Mouse (Mus musculus) G1E (cell line): ENCODE results near the gene Nelfa. TPM values are rescaled to one million over a fixed set of nuclear protein-coding genes. Genes with fewer than 3 reads are reported as not detected.

Experiments
- ATAC-seq: 2 replicates; pipeline ENCODE4 v1.8.0; 2016; ENCODE audit warnings: mild to moderate bottlenecking; ENCODE audit not compliant: insufficient number of reproducible peaks, poor library complexity, low FRiP score, severe bottlenecking; ENCODE audit errors: extremely low read depth
- DNase-seq: peaks from one replicate; pipeline ENCODE4 v3.0.0; 2012; ENCODE audit warnings: low spot score
- H3K27me3 ChIP-seq: 2 replicates; pipeline ENCODE4 v1.6.1; 2012; ENCODE audit warnings: mild to moderate bottlenecking, low read length, inconsistent platforms; ENCODE audit not compliant: insufficient read depth
- H3K36me3 ChIP-seq: replicated peaks from 2 replicates; pipeline ENCODE3; 2012; ENCODE audit warnings: mild to moderate bottlenecking, inconsistent platforms
- H3K4me1 ChIP-seq: 2 replicates; pipeline ENCODE4 v1.6.1; 2012; ENCODE audit warnings: low read depth, low read length, inconsistent platforms, mixed read lengths; ENCODE audit not compliant: insufficient read depth
- H3K4me3 ChIP-seq: 2 replicates; pipeline ENCODE4 v1.5.1; 2012; ENCODE audit warnings: low read depth, mild to moderate bottlenecking, inconsistent platforms, low read length, moderate library complexity, mixed read lengths
- H3K9me3 ChIP-seq: replicated peaks from 2 replicates; pipeline ENCODE4 v1.6.1; 2012; ENCODE audit warnings: inconsistent platforms
- CTCF ChIP-seq: IDR thresholded peaks from 2 replicates; pipeline ENCODE4 v1.5.1; 2012; ENCODE audit warnings: low read depth, low read length, inconsistent platforms, mixed read lengths
- GATA1 ChIP-seq: IDR thresholded peaks from 2 replicates; pipeline ENCODE4 v1.6.1; 2012; ENCODE audit warnings: borderline replicate concordance, low read length, inconsistent platforms, mixed read lengths
- GATA2 ChIP-seq: IDR thresholded peaks from 2 replicates; pipeline ENCODE4 v1.6.1; 2012; ENCODE audit warnings: low read depth, low read length, inconsistent platforms, borderline replicate concordance
- POLR2AphosphoS5 ChIP-seq: IDR thresholded peaks from 2 replicates; pipeline ENCODE4 v1.6.1; 2012; ENCODE audit warnings: low read depth, low read length, inconsistent platforms; ENCODE audit not compliant: insufficient replicate concordance
- TAL1 ChIP-seq: conservative IDR thresholded peaks from 2 replicates; pipeline ENCODE4 v1.6.1; 2012; ENCODE audit warnings: low read depth, low read length, inconsistent platforms, mixed read lengths
- polyA plus RNA-seq: library from polyadenylated mRNA; stranded (reverse); fragments of >175 nt; gene quantifications from 2 replicates; pipeline ENCODE4 v1.2.3, GENCODE M21; 2012
- total RNA-seq, 2 experiments: library from RNA; stranded (forward) in 1 of 2; stranded (reverse) in 1 of 2; fragments of 200-1000 nt in 1 of 2; fragments of >200 nt in 1 of 2; fragmentation: Nextera tagmentation in 1 of 2; gene quantifications; 2 replicates each; pipeline ENCODE4 v1.2.3; 2014 to 2017

Gene Nelfa
- total and polyA plus RNA-seq, 3 experiments: 28.7 to 81.6 (median 46.7) TPM

DNA sequence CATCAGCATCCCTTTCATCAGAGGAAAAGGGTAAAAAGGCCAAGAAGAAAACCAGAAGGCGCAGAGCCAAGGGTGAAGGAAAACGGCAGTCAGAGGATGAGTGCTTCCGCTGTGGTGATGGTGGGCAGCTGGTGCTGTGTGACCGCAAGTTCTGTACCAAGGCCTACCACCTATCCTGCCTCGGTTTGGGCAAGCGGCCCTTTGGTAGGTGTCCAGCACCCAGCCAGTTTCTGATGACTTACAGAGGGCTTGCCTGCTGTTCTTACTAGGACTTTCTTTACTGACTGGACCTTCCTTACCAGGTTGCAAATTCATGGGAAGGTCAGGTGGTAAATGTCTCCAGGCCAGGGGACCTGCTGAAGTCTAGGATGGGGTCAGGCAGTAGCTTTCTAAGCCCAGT lies 42.8 kb downstream of the Nelfa start:
- H3K4me3 ChIP-seq: no peak overlapping the region
- TF ChIP-seq GATA2 (no peak), TAL1 (no peak), POLR2AphosphoS5 (no peak), GATA1 (no peak), CTCF (no peak)
- no peaks in the 10 kb centered on the region for H3K4me1 ChIP-seq
- H3K36me3 ChIP-seq: peaks cover 96% of the 10 kb centered on the region
- no peaks in the 10 kb centered on the region for H3K9me3 ChIP-seq
- no peaks in the 10 kb centered on the region for H3K27me3 ChIP-seq
- DNase-seq (no peak), ATAC-seq (no peak)

DNA sequence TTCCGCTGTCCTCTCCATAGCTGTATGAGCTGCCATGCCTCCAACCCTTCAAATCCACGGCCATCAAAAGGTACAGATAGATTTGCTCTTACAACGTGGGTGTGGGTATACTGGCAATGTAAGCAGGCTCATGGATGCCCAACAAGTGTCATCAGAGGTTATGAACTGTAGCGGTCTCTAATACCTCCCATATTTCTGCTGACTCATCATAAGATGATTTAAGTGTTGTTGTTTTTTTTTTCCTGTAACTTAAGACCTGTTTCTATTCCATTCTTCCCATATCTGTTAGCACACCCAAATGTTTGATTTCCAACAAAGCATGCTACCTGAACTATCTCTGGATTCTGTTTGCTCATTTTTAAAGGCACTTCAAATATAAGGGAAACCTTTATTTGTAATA lies 55.1 kb downstream of the Nelfa start:
- H3K27me3 ChIP-seq: no peaks in the 10 kb centered on the region
- no peaks in the 10 kb centered on the region for H3K9me3 ChIP-seq
- H3K4me1 ChIP-seq: no peaks in the 10 kb centered on the region
- DNase-seq (no peak), ATAC-seq (no peak)
- peaks cover 96% of the 10 kb centered on the region for H3K36me3 ChIP-seq
- no peak overlapping the region for H3K4me3 ChIP-seq
- TF ChIP-seq TAL1 (no peak), CTCF (no peak), POLR2AphosphoS5 (no peak), GATA1 (no peak), GATA2 (no peak)

DNA sequence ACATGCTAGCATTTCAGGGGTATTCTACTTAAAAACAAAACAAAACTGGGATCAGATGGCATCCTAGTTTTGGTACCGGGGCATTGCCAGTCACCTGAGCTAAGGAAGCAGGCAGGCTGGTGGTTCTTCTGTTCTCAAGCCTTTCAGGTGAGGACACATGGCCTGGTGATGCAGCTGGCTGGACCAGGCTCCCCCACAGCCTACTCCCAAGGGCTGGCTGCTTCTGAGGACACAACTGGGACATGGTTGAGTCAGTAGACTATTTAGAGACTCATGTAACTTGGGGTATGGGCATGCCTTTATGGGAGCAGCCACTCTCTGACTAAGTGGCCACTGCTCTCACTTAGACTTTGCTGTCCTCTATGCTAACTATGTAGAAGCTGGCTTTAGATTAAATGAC lies 60.7 kb downstream of the Nelfa start:
- no peaks in the 10 kb centered on the region for H3K9me3 ChIP-seq
- H3K4me3 ChIP-seq: no peak overlapping the region
- peaks cover 2% of the 10 kb centered on the region; the same call in 1 of the 2 replicates for H3K4me1 ChIP-seq
- DNase-seq (no peak), ATAC-seq (no peak)
- no peaks in the 10 kb centered on the region for H3K27me3 ChIP-seq
- H3K36me3 ChIP-seq: peaks cover 88% of the 10 kb centered on the region
- no peak for TF ChIP-seq CTCF
- no peak for TF ChIP-seq GATA2
- TF ChIP-seq TAL1: no peak
- TF ChIP-seq POLR2AphosphoS5: no peak
- TF ChIP-seq GATA1: no peak

DNA sequence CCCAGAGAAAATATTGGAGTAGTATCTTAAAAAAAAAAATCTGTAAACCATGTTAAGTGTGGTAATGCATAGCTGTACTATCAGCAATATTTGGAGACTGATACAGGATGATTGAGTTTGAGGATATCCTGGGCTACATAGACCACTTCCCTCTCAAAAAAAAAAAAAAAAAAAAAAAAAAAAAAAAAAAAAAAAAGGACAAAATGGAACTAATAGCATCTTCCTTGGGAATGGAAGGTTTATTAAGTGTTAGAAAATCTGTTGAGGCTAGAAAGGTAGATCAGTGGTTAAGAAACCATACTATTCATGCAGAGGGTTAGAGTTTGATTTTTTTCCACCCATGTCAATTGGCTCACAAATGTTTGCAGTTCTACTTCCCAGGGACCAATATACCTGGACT lies 78.5 kb downstream of the Nelfa start:
- Histone ChIP-seq H3K4me3 (no peak overlapping the region), H3K27me3 (no peaks in the 10 kb centered on the region), H3K4me1 (no peaks in the 10 kb centered on the region), H3K9me3 (no peaks in the 10 kb centered on the region), H3K36me3 (peaks cover 89% of the 10 kb centered on the region)
- no peak for ATAC-seq
- DNase-seq: no peak
- no peak for TF ChIP-seq POLR2AphosphoS5
- no peak for TF ChIP-seq GATA2
- no peak for TF ChIP-seq GATA1
- no peak for TF ChIP-seq CTCF
- TF ChIP-seq TAL1: no peak

DNA sequence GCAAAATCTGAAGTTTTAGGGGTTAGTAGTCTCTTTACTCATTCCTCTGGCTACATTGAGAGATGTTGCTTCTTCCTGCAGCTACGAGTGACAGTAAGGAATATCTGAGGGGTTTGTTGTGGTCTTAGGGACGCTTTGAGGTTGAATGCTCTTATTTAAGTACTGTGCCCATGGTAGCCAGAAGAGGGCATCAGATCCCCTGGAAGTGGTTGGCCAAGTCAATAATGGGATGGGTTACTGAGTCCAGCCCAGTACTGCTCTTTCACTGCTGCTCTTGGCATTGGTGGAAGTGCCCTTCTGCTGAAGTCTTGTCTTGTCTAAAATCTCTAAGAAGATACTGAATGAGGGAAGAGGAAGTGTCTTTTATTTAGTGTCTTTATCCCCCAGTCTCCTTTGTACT lies 82.2 kb downstream of the Nelfa start:
- ATAC-seq: no peak
- DNase-seq: no peak
- no peak overlapping the region for H3K4me3 ChIP-seq
- H3K36me3 ChIP-seq: peaks cover 77% of the 10 kb centered on the region
- TF ChIP-seq GATA1: no peak
- TF ChIP-seq CTCF: no peak
- no peak for TF ChIP-seq TAL1
- TF ChIP-seq GATA2: no peak
- TF ChIP-seq POLR2AphosphoS5: no peak
- no peaks in the 10 kb centered on the region for H3K9me3 ChIP-seq
- no peaks in the 10 kb centered on the region for H3K4me1 ChIP-seq
- H3K27me3 ChIP-seq: no peaks in the 10 kb centered on the region

DNA sequence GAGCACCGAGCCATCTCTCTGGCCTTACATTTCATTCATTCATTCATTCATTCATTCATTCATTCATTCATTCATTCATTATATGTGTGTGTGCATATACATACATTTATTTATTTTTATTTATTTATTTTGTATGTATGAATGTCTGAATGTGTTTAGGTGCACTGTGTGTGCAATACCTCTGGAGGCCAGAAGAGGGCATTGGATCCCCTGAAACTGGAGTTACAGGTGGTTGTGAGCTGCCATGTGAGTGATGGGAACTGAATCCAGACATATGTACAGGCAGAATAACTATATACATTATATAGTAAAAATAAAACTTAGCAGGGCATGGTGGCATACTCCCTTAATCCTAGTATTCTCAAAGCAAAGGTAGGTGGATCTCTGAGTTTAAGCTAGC lies 83.1 kb downstream of the Nelfa start:
- TF ChIP-seq GATA1 (no peak), CTCF (no peak), TAL1 (no peak), GATA2 (no peak), POLR2AphosphoS5 (no peak)
- DNase-seq (no peak), ATAC-seq (no peak)
- H3K36me3 ChIP-seq: peaks cover 75% of the 10 kb centered on the region
- no peaks in the 10 kb centered on the region for H3K27me3 ChIP-seq
- no peak overlapping the region for H3K4me3 ChIP-seq
- no peaks in the 10 kb centered on the region for H3K4me1 ChIP-seq
- no peaks in the 10 kb centered on the region for H3K9me3 ChIP-seq

DNA sequence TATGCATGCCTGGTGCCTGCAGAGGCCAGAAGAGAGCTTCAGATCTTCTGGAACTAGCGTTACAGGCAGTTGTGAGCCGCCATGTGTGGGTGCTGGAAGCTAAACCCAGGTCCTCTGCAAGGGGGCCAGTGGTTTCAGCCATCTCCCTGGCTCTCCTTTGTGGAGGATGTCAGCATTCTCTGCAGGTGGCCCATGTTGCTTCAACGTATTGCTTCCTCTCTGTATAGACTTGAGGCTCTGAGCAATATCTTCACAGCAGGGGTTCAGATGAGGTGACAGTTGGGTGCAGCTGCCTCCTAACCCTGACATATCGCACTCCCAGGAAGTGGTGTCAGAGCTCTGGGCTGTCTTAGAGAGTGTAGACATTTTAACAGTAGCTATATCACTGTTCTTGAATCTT lies 84.7 kb downstream of the Nelfa start:
- no peaks in the 10 kb centered on the region; the same call in 1 of the 2 replicates for H3K4me1 ChIP-seq
- TF ChIP-seq GATA2 (no peak), POLR2AphosphoS5 (no peak), GATA1 (no peak), CTCF (no peak), TAL1 (no peak)
- DNase-seq: no peak
- ATAC-seq: no peak
- H3K27me3 ChIP-seq: no peaks in the 10 kb centered on the region
- H3K36me3 ChIP-seq: peaks cover 71% of the 10 kb centered on the region
- H3K9me3 ChIP-seq: no peaks in the 10 kb centered on the region
- no peak overlapping the region for H3K4me3 ChIP-seq

Other genes starting within 250 kb of the Nelfa start
- not detected in 2 replicates for gene Fgfr3, start 214.7 kb downstream of the Nelfa start, total RNA-seq (2014; fragmentation: Nextera tagmentation)
- 0.12 and 0.22 TPM in 2 replicates for gene Fgfr3, start 214.7 kb downstream of the Nelfa start, total RNA-seq (2017)
- 0.03 TPM in 1 of 2 replicates, not detected in the other for gene Fgfr3, start 214.7 kb downstream of the Nelfa start, polyA plus RNA-seq
- gene Letm1, start 153.6 kb downstream of the Nelfa start, total RNA-seq (2014; fragmentation: Nextera tagmentation): 20.8 and 21.6 TPM in 2 replicates
- 11.8 and 14.6 TPM in 2 replicates for gene Letm1, start 153.6 kb downstream of the Nelfa start, total RNA-seq (2017)
- 25.4 and 28.6 TPM in 2 replicates for gene Letm1, start 153.6 kb downstream of the Nelfa start, polyA plus RNA-seq
- gene Nsd2, start 115.7 kb downstream of the Nelfa start, total RNA-seq (2014; fragmentation: Nextera tagmentation): 99.6 and 110 TPM in 2 replicates
- 75.6 and 129 TPM in 2 replicates for gene Nsd2, start 115.7 kb downstream of the Nelfa start, total RNA-seq (2017)
- 14.3 and 15.5 TPM in 2 replicates for gene Nsd2, start 115.7 kb downstream of the Nelfa start, polyA plus RNA-seq
- not detected in 2 replicates for gene Gm1673, start 47.0 kb upstream of the Nelfa start, total RNA-seq (2014; fragmentation: Nextera tagmentation)
- not detected in 2 replicates for gene Gm1673, start 47.0 kb upstream of the Nelfa start, total RNA-seq (2017)
- not detected in 2 replicates for gene Gm1673, start 47.0 kb upstream of the Nelfa start, polyA plus RNA-seq
- not detected in 2 replicates for gene Nat8l, start 59.6 kb upstream of the Nelfa start, total RNA-seq (2014; fragmentation: Nextera tagmentation)
- gene Nat8l, start 59.6 kb upstream of the Nelfa start, total RNA-seq (2017): not detected in 2 replicates
- 0.01 TPM in 1 of 2 replicates, not detected in the other for gene Nat8l, start 59.6 kb upstream of the Nelfa start, polyA plus RNA-seq
- gene Poln, start 233.0 kb upstream of the Nelfa start, total RNA-seq (2014; fragmentation: Nextera tagmentation): 0.83 TPM in 1 of 2 replicates, not detected in the other
- 2.9 and 3.4 TPM in 2 replicates for gene Poln, start 233.0 kb upstream of the Nelfa start, total RNA-seq (2017)
- gene Poln, start 233.0 kb upstream of the Nelfa start, polyA plus RNA-seq: not detected in 2 replicates
- gene Haus3, start 233.1 kb upstream of the Nelfa start, total RNA-seq (2014; fragmentation: Nextera tagmentation): 85.7 and 94.2 TPM in 2 replicates
- 111 and 121 TPM in 2 replicates for gene Haus3, start 233.1 kb upstream of the Nelfa start, total RNA-seq (2017)
- 1.3 and 2.0 TPM in 2 replicates for gene Haus3, start 233.1 kb upstream of the Nelfa start, polyA plus RNA-seq